Mouse (Mus musculus): ENCODE measurements around the gene Camta1.

GRCm38 (mm10) chr4:151396536-151396935 lies 465.1 kb downstream of the Camta1 start:
- no peak for TF ChIP-seq EP300 (IDR thresholded peaks at IDR 0.05; ENCODE audit: low read depth)
- TF ChIP-seq CTCF (IDR thresholded peaks at IDR 0.05; ENCODE audit: low read depth), result no peak
